Mouse (Mus musculus) kidney, adult 18-20 months (tissue): ENCODE results near the gene Gpr19.

ENCODE experiments used
- DNase-seq: peaks from one replicate; pipeline ENCODE4 v3.0.0; 2021

Gene Gpr19

GRCm38 (mm10) chr6:134846308-134846707, 52.1 kb downstream of the Gpr19 start:
- DNase-seq, result no peak

GRCm38 (mm10) chr6:134845726-134846125, 52.7 kb downstream of the Gpr19 start:
- no peak for DNase-seq

GRCm38 (mm10) chr6:134840346-134840745, 58.0 kb downstream of the Gpr19 start:
- no peak for DNase-seq

- no peak for DNase-seq
Measured at GRCm38 (mm10) chr6:134838111-134838510, 60.3 kb downstream of the Gpr19 start.

GRCm38 (mm10) chr6:134834585-134835251, 63.7 kb downstream of the Gpr19 start:
- no peak for DNase-seq

GRCm38 (mm10) chr6:134830776-134831175, 67.6 kb downstream of the Gpr19 start:
- DNase-seq, result no peak

- DNase-seq, result peak; percentile 100
Measured at GRCm38 (mm10) chr6:134829786-134830700, 68.3 kb downstream of the Gpr19 start, which contains the start of gene Crebl2. Crebl2 (plus strand) TSS chr6:134830154.

- DNase-seq, result peak; percentile 18
Measured at GRCm38 (mm10) chr6:134822844-134823243, 75.5 kb downstream of the Gpr19 start.

- no peak for DNase-seq
Measured at GRCm38 (mm10) chr6:134820411-134820810, 78.0 kb downstream of the Gpr19 start.

- no peak for DNase-seq
Measured at GRCm38 (mm10) chr6:134819741-134820140, 78.6 kb downstream of the Gpr19 start.
